Mouse (Mus musculus) kidney, embryonic 16.5 days (tissue): ENCODE measurements around the gene Trim12c. TPM values are rescaled to one million over a fixed set of nuclear protein-coding genes. Genes with fewer than 3 reads are reported as not detected.
A peak's percentile ranks its signal among the peaks of the same experiment; 100 is the strongest.
"Not testable (repeated sequence)": the region's sequence is repeated elsewhere in the genome, so short reads cannot be mapped to it uniquely, and the experiment has no call there.

Experiments used
- ATAC-seq: fragments of 200-750 bp; cut with Nextera tagmentation; 2 replicates; pipeline ENCODE4 v1.8.0; 2017; ENCODE audit warnings: moderate TSS enrichment; ENCODE audit not compliant: low FRiP score, low TSS enrichment
- H3K27ac ChIP-seq: fragments of 300-500 bp; sonication (generic); 2 replicates; pipeline ENCODE4 v1.5.1; 2014; ENCODE audit warnings: low read length
- H3K27me3 ChIP-seq: fragments of 300-500 bp; sonication (generic); 2 replicates; pipeline ENCODE4 v1.6.1; 2014; ENCODE audit warnings: low read length, control low read depth, mixed read lengths; ENCODE audit not compliant: insufficient read depth
- H3K36me3 ChIP-seq: fragments of 300-500 bp; sonication (generic); 2 replicates; pipeline ENCODE4 v1.6.1; 2014; ENCODE audit warnings: low read length, control low read depth, mixed read lengths; ENCODE audit not compliant: insufficient read depth
- H3K4me1 ChIP-seq: fragments of 300-500 bp; sonication (generic); 2 replicates; pipeline ENCODE4 v1.6.1; 2014; ENCODE audit warnings: low read length, control low read depth, mixed read lengths; ENCODE audit not compliant: insufficient read depth
- H3K4me2 ChIP-seq: fragments of 300-500 bp; sonication (generic); replicated peaks from 2 replicates; pipeline ENCODE4 v1.6.1; 2014; ENCODE audit warnings: low read depth, low read length
- H3K4me3 ChIP-seq: fragments of 300-500 bp; sonication (generic); 2 replicates; pipeline ENCODE4 v1.5.1; 2014; ENCODE audit warnings: mild to moderate bottlenecking, low read length
- H3K9ac ChIP-seq: fragments of 300-500 bp; sonication (generic); replicated peaks from 2 replicates; pipeline ENCODE4 v1.6.1; 2014; ENCODE audit warnings: low read length
- H3K9me3 ChIP-seq: fragments of 300-500 bp; sonication (generic); 2 replicates; pipeline ENCODE4 v1.6.1; 2016; ENCODE audit warnings: low read length, control low read depth
- WGBS: fragments of 180-500 bp; shearing (Covaris S2); extraction: QIAGEN DNeasy Blood & Tissue Kit; methylation state at CpG from one replicate; pipeline ENCODE4 v1.1.7; 2014; 5-methylcytosine and 5-hydroxymethylcytosine counted together
- polyA plus RNA-seq: library from polyadenylated mRNA; unstranded; fragments of >200 nt; fragmentation: Nextera tagmentation; extraction: Ambion mirVana; gene quantifications from 2 replicates; pipeline ENCODE4 v1.2.1, GENCODE M21; 2015

Gene Trim12c
- polyA plus RNA-seq, 1 experiment from 2014 or later: 2.8 TPM

DNA sequence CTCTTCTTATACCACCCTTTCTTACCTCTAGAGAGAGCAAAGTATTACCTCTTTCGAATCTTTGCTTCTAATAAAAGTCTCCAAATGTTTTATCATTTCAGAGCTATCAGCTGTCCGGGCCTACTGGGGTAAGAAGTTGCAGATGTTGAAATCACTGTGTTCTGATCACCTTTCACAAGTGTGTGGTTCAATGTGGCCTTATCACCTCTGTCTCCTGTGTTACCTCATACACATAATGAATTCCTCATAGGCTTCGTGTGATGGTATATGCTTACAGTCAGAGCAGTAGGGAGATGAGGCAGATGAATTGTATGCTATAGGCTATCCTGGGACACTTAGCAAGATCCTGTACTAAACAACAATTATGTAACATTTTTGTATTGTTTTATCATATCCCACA, 17.6 kb downstream of the Trim12c start:
- not testable (repeated sequence) for H3K4me3 ChIP-seq, H3K27ac ChIP-seq, H3K9me3 ChIP-seq, H3K27me3 ChIP-seq, H3K4me2 ChIP-seq, H3K4me1 ChIP-seq, H3K36me3 ChIP-seq, ATAC-seq, H3K9ac ChIP-seq
- 81% methylated on average over 3 of the region's 3 CpGs for WGBS

DNA sequence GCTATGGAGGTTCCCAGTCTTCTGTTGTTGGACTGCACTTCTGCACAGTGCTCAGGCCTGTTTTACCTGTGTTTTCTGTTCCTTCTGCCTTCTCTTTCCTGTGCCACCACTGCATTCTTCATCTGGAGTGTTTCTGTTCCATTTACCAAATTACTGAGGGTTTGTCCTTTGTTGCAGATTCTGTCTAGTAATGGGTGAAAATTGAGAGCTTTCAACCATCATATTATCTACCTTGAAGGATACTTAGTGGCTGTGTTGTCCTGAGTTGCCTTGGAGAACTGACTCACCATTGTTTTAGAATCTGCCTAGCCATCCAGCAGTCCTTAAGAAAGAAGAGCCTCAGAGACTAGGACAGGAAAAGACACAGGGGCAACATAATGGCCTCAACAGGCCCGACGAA, 24.0 kb downstream of the Trim12c start, which contains the start of gene Trim34b:
Gene Trim34b, plus strand, starts transcription at position 301 of the 400 bp plus-strand sequence.
- 79% methylated on average over 2 of the region's 2 CpGs for WGBS

DNA sequence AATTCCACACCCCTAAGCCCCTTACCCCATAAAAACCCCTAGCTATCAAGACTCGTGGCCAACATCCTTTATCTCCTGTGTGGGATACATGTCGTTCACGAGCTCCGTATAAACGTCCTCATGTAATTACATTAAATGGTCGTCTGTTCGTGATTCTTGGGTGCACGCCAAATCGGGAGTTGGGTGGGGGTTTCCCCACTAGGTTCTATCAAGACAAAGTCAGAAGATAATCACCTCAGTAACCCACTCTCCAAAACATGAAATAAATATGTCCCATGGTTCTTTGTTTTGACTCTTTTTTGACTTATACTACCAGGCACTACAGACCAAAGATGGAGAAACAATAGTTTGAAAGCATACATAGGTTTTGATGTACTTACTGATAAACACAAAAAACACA, 31.1 kb downstream of the Trim12c start:
- Histone ChIP-seq H3K36me3 (no peaks in the 10 kb centered on the region), H3K9me3 (no peaks in the 10 kb centered on the region), H3K4me1 (no peaks in the 10 kb centered on the region), H3K27me3 (no peaks in the 10 kb centered on the region), H3K27ac (no peak overlapping the region), H3K4me3 (no peak overlapping the region), H3K9ac (no peak overlapping the region), H3K4me2 (no peak overlapping the region)
- ATAC-seq: no peak
- WGBS: 69% methylated on average over 9 of the region's 9 CpGs

More for the DNA sequence above, 24.0 kb downstream of the Trim12c start, which contains the start of gene Trim34b:
- not testable (repeated sequence) for H3K9ac ChIP-seq, H3K27me3 ChIP-seq, H3K9me3 ChIP-seq, H3K36me3 ChIP-seq, H3K4me3 ChIP-seq, H3K4me1 ChIP-seq, H3K27ac ChIP-seq, H3K4me2 ChIP-seq, ATAC-seq

DNA sequence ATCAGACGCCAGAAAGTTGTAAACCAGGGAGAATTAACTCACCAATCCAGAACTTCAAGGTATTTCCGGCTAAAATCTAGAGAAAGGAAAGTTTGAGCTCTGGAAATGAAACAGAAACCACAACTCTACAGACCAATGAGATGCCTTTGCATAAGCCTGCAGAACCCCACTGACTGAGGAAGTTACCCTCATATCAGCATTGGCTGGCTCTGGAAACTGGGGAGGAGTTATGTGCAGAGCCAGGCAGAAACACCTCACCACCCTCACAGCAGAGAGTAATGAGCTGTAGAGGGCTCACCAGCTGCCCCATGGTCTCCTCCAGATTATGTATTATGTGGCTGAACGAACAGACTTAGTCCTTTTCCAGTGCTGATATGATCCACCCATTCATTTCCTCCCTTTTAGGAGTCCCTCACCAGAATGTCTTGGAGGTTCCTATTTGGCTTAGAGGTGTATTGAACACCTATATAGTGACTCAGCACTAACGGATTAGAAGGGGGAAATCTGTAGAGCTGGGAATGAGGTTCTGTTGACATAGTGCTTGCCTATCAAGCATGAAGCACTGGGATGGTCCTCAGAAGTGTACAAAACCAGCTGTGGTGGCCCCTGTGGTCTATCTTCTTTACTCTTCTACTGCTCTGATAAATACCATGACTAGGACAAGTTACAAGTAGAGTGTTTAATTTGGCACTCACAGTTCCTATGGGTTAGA, 37.6 kb downstream of the Trim12c start, which contains the start of gene Trim12a:
Gene Trim12a, minus strand, starts transcription at position 98 of the 712 bp plus-strand sequence.
- peak within 1 kb of the TSS; percentile 56 for H3K4me2 ChIP-seq
- 0 out of 2 replicates have a peak within 1 kb of the TSS, but pooled peaks have one; percentile 14 for H3K27ac ChIP-seq

DNA sequence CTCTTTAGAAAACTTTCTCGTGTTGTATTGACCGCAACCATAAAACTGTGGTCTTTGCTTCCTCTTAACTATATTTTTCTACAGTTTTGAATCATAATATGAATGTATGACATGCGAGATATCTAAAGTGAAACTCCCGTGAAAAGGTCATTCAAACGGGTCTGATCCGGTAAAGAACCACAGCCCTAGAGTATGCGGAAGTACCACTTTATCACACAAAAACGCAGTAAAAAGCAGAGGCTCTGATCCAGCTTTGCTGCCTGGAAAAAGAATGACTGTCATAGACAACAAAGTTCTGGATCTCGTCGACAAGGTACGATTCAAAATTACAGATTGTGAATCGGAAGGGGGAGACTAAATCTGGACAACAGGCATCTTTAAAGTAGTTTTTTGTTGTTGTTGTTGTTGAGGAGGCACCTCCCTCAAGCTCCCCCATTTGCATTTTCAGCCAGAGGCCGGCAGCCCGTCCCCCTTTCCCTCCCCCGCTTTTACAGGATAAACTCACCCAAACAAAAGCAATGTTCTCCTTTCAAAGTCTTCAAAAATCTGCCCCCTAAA, 38.3 kb downstream of the Trim12c start:
- H3K36me3 ChIP-seq: no peaks in the 10 kb centered on the region
- H3K27me3 ChIP-seq: no peaks in the 10 kb centered on the region
- peak; percentile 71; the same call in 1 of the 2 replicates for ATAC-seq
- peak overlapping the region; percentile 56 for H3K4me2 ChIP-seq
- no peaks in the 10 kb centered on the region for H3K4me1 ChIP-seq
- peak overlapping the region; percentile 38 for H3K9ac ChIP-seq
- WGBS: 12% methylated on average over 15 of the region's 15 CpGs
- 0 out of 2 replicates have a peak overlapping the region, but pooled peaks have one; percentile 14 for H3K27ac ChIP-seq
- no peaks in the 10 kb centered on the region for H3K9me3 ChIP-seq
- peak overlapping the region; percentile 51 for H3K4me3 ChIP-seq

More for the DNA sequence above, 37.6 kb downstream of the Trim12c start, which contains the start of gene Trim12a:
- Histone ChIP-seq H3K9ac (peak within 1 kb of the TSS; percentile 38), H3K4me3 (peak within 1 kb of the TSS; percentile 51)
- not testable (repeated sequence) for H3K4me1 ChIP-seq, H3K27me3 ChIP-seq, H3K36me3 ChIP-seq, H3K9me3 ChIP-seq
- ATAC-seq: peak; percentile 98
- 27% methylated on average over 4 of the region's 4 CpGs for WGBS

DNA sequence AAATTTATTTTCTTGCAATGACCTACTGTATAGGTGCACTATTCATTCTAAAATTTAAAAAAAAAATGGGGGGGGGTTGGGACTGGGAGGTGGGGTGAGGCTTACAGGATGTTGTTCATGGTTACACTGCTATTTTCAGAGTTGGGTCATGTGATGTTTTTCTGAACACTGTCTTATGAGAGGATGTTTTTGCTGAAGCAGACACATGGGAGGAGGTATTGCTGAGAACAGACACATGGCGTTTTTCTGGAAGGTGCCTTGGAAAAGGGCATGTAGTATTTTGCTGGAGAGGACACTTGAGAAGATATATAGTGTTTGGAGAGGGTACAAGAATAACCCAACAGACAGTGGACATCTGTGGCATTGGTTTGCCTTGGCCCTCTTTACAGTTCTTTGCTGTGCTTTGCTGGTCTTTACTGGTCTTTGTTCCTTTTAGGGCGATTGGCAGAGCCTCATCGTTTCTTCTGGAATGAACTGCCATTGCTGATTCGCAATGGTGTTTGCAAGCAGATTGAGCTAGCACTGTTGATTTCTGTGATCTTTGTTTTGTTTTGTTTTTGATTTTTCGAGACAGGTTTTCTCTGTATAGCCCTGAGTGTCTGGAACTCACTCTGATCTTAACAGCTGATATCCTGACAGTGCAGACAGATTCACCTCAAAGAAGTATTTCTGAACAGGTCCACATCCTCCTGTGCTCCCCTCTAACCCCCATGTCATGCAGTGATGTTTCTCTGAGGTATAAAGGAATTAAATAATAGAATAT, 61.3 kb downstream of the Trim12c start:
- Histone ChIP-seq H3K4me2 (no peak overlapping the region), H3K27ac (no peak overlapping the region), H3K4me1 (no peaks in the 10 kb centered on the region), H3K9ac (no peak overlapping the region), H3K36me3 (no peaks in the 10 kb centered on the region), H3K9me3 (no peaks in the 10 kb centered on the region; the same call in 1 of the 2 replicates), H3K27me3 (no peaks in the 10 kb centered on the region), H3K4me3 (no peak overlapping the region)
- 86% methylated on average over 5 of the region's 5 CpGs for WGBS
- ATAC-seq: no peak

DNA sequence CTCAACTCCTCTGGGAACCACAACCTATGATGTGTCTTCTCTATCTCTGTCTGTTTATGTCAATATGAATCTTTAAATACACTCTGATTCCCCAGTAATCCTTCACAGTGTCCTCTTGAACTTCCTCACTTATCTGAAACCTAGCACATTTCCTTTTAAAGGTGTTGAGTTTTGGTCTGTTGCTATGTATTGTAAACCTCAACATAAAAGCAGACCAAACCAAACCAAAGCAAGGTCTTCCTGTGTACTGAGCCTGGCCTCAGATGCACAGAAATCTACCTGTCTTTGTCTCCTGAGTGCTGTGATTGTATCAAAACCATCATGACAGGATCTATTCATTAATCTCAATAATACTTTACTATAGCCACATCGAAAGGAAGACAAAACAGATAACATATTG, 62.5 kb downstream of the Trim12c start:
- Histone ChIP-seq H3K27ac (no peak overlapping the region), H3K27me3 (no peaks in the 10 kb centered on the region), H3K4me1 (no peaks in the 10 kb centered on the region), H3K9me3 (no peaks in the 10 kb centered on the region; the same call in 1 of the 2 replicates), H3K36me3 (no peaks in the 10 kb centered on the region), H3K9ac (no peak overlapping the region), H3K4me2 (no peak overlapping the region), H3K4me3 (no peak overlapping the region)
- WGBS: 97% methylated on average over 1 of the region's 1 CpGs
- no peak for ATAC-seq

Other genes with a start within 250 kb of the Trim12c start
- not detected in 2 replicates for gene Olfr646, start 248.5 kb downstream of the Trim12c start, polyA plus RNA-seq
- gene Ubqln5, start 223.5 kb downstream of the Trim12c start, polyA plus RNA-seq: not detected in 2 replicates
- gene Olfr643, start 216.0 kb downstream of the Trim12c start, polyA plus RNA-seq: not detected in 2 replicates
- gene Ubqln3, start 210.1 kb downstream of the Trim12c start, polyA plus RNA-seq: not detected in 2 replicates
- gene Ubqlnl, start 202.8 kb downstream of the Trim12c start, polyA plus RNA-seq: not detected in 2 replicates
- gene Olfm5, start 188.5 kb downstream of the Trim12c start, polyA plus RNA-seq: not detected in 2 replicates
- 0.15 and 0.19 TPM in 2 replicates for gene Olfr648, start 170.0 kb downstream of the Trim12c start, polyA plus RNA-seq
- gene Olfr649, start 157.4 kb downstream of the Trim12c start, polyA plus RNA-seq: not detected in 2 replicates
- 2.3 and 2.6 TPM in 2 replicates for gene Trim6, start 134.6 kb downstream of the Trim12c start, polyA plus RNA-seq
- 1.9 and 2.5 TPM in 2 replicates for gene Trim34a, start 108.9 kb downstream of the Trim12c start, polyA plus RNA-seq
- gene Trim5, start 65.3 kb downstream of the Trim12c start, polyA plus RNA-seq: 0.22 and 0.37 TPM in 2 replicates
- 6.1 TPM in 2 replicates for gene Trim12a, start 37.9 kb downstream of the Trim12c start, polyA plus RNA-seq
- 0.27 TPM in 1 of 2 replicates, not detected in the other for gene Trim34b, start 23.9 kb downstream of the Trim12c start, polyA plus RNA-seq
- 0.09 and 0.12 TPM in 2 replicates for gene Trim30b, start 16.5 kb upstream of the Trim12c start, polyA plus RNA-seq
- gene Trim30c, start 47.5 kb upstream of the Trim12c start, polyA plus RNA-seq: 0.13 and 0.21 TPM in 2 replicates
- 1.2 and 1.5 TPM in 2 replicates for gene Trim30a, start 111.8 kb upstream of the Trim12c start, polyA plus RNA-seq
- 0.35 and 0.42 TPM in 2 replicates for gene Trim30d, start 154.5 kb upstream of the Trim12c start, polyA plus RNA-seq
- not detected in 2 replicates for gene Olfr651, start 196.8 kb upstream of the Trim12c start, polyA plus RNA-seq
- not detected in 2 replicates for gene Olfr652, start 207.5 kb upstream of the Trim12c start, polyA plus RNA-seq
- not detected in 2 replicates for gene Olfr653, start 224.0 kb upstream of the Trim12c start, polyA plus RNA-seq
- gene Olfr654, start 233.7 kb upstream of the Trim12c start, polyA plus RNA-seq: not detected in 2 replicates
- not detected in 2 replicates for gene Olfr655, start 248.4 kb upstream of the Trim12c start, polyA plus RNA-seq